Mouse (Mus musculus): ENCODE measurements around the gene Gm15517. TPM values are rescaled to one million over a fixed set of nuclear protein-coding genes. Genes with fewer than 3 reads are reported as not detected.
A peak's percentile ranks its signal among the peaks of the same experiment; 100 is the strongest.
"Not testable (repeated sequence)": the region's sequence is repeated elsewhere in the genome, so short reads cannot be mapped to it uniquely, and the experiment has no call there.

Gm15517 gene
- total and polyA plus RNA-seq, 3 experiments, result not detected

GRCm38 (mm10) chr7:44290986-44291385 lies 29.7 kb downstream of the Gm15517 start:
- Histone ChIP-seq H3K4me1 (ENCODE audit: insufficient read depth, low read depth, low read length) (no peaks in the 10 kb centered on the region), H3K4me3 (ENCODE audit: low read depth, low read length) (no peak overlapping the region), H3K36me3 (replicated peaks) (no peaks in the 10 kb centered on the region), H3K27me3 (ENCODE audit: insufficient read depth, low read length) (peaks cover 21% of the 10 kb centered on the region), H3K9me3 (replicated peaks) (no peaks in the 10 kb centered on the region)
- no peak for TF ChIP-seq CTCF (IDR thresholded peaks at IDR 0.05; ENCODE audit: low read depth, low read length)
- TF ChIP-seq GATA2 (IDR thresholded peaks at IDR 0.05; ENCODE audit: borderline replicate concordance, low read depth, low read length), result no peak
- TF ChIP-seq POLR2AphosphoS5 (IDR thresholded peaks at IDR 0.05; ENCODE audit: insufficient replicate concordance, low read depth, low read length), result no peak
- TF ChIP-seq TAL1 (conservative IDR thresholded peaks at IDR 0.05; ENCODE audit: low read depth, low read length), result no peak
- no peak for TF ChIP-seq GATA1 (IDR thresholded peaks at IDR 0.05; ENCODE audit: borderline replicate concordance, low read length)
- DNase-seq (ENCODE audit: low spot score) (no peak), ATAC-seq (ENCODE audit: extremely low read depth, insufficient number of reproducible peaks, low FRiP score, poor library complexity, severe bottlenecking) (no peak)

GRCm38 (mm10) chr7:44291418-44291817 lies 30.2 kb downstream of the Gm15517 start:
- H3K9me3 ChIP-seq (replicated peaks), result no peaks in the 10 kb centered on the region
- DNase-seq (ENCODE audit: low spot score), result no peak
- no peaks in the 10 kb centered on the region for H3K4me1 ChIP-seq (ENCODE audit: insufficient read depth, low read depth, low read length)
- TF ChIP-seq POLR2AphosphoS5 (IDR thresholded peaks at IDR 0.05; ENCODE audit: insufficient replicate concordance, low read depth, low read length), result no peak
- TF ChIP-seq GATA1 (IDR thresholded peaks at IDR 0.05; ENCODE audit: borderline replicate concordance, low read length), result no peak
- no peak for TF ChIP-seq GATA2 (IDR thresholded peaks at IDR 0.05; ENCODE audit: borderline replicate concordance, low read depth, low read length)
- TF ChIP-seq CTCF (IDR thresholded peaks at IDR 0.05; ENCODE audit: low read depth, low read length), result no peak
- TF ChIP-seq TAL1 (conservative IDR thresholded peaks at IDR 0.05; ENCODE audit: low read depth, low read length), result no peak
- H3K36me3 ChIP-seq (replicated peaks), result no peaks in the 10 kb centered on the region
- peaks cover 24% of the 10 kb centered on the region for H3K27me3 ChIP-seq (ENCODE audit: insufficient read depth, low read length)
- no peak overlapping the region for H3K4me3 ChIP-seq (ENCODE audit: low read depth, low read length)
- ATAC-seq (ENCODE audit: extremely low read depth, insufficient number of reproducible peaks, low FRiP score, poor library complexity, severe bottlenecking), result no peak

- not testable (repeated sequence) for H3K9me3 ChIP-seq (replicated peaks); H3K4me1 ChIP-seq (ENCODE audit: insufficient read depth, low read depth, low read length); H3K36me3 ChIP-seq (replicated peaks); H3K4me3 ChIP-seq (ENCODE audit: low read depth, low read length); DNase-seq (ENCODE audit: low spot score); ATAC-seq (ENCODE audit: extremely low read depth, insufficient number of reproducible peaks, low FRiP score, poor library complexity, severe bottlenecking)
- H3K27me3 ChIP-seq (ENCODE audit: insufficient read depth, low read length), result peaks cover 16% of the 10 kb centered on the region
Observed at GRCm38 (mm10) chr7:44297501-44297900, 36.3 kb downstream of the Gm15517 start.

- H3K36me3 ChIP-seq (replicated peaks), result peaks cover 7% of the 10 kb centered on the region
- H3K4me3 ChIP-seq (ENCODE audit: low read depth, low read length), result peak overlapping the region; percentile 87
- no peak for ATAC-seq (ENCODE audit: extremely low read depth, insufficient number of reproducible peaks, low FRiP score, poor library complexity, severe bottlenecking)
- DNase-seq (ENCODE audit: low spot score), result no peak
- H3K9me3 ChIP-seq (replicated peaks), result no peaks in the 10 kb centered on the region
- TF ChIP-seq CTCF (IDR thresholded peaks at IDR 0.05; ENCODE audit: low read depth, low read length), result no peak
- no peak for TF ChIP-seq GATA2 (IDR thresholded peaks at IDR 0.05; ENCODE audit: borderline replicate concordance, low read depth, low read length)
- no peak for TF ChIP-seq POLR2AphosphoS5 (IDR thresholded peaks at IDR 0.05; ENCODE audit: insufficient replicate concordance, low read depth, low read length)
- TF ChIP-seq TAL1 (conservative IDR thresholded peaks at IDR 0.05; ENCODE audit: low read depth, low read length), result no peak
- TF ChIP-seq GATA1 (IDR thresholded peaks at IDR 0.05; ENCODE audit: borderline replicate concordance, low read length), result no peak
- peaks cover 27% of the 10 kb centered on the region for H3K4me1 ChIP-seq (ENCODE audit: insufficient read depth, low read depth, low read length)
- peaks cover 22% of the 10 kb centered on the region for H3K27me3 ChIP-seq (ENCODE audit: insufficient read depth, low read length)
Observed at GRCm38 (mm10) chr7:44303346-44304340, 42.4 kb downstream of the Gm15517 start.

- peak overlapping the region; percentile 87 for H3K4me3 ChIP-seq (ENCODE audit: low read depth, low read length)
- no peak for TF ChIP-seq POLR2AphosphoS5 (IDR thresholded peaks at IDR 0.05; ENCODE audit: insufficient replicate concordance, low read depth, low read length)
- TF ChIP-seq TAL1 (conservative IDR thresholded peaks at IDR 0.05; ENCODE audit: low read depth, low read length), result no peak
- TF ChIP-seq GATA1 (IDR thresholded peaks at IDR 0.05; ENCODE audit: borderline replicate concordance, low read length), result no peak
- TF ChIP-seq CTCF (IDR thresholded peaks at IDR 0.05; ENCODE audit: low read depth, low read length), result no peak
- no peak for TF ChIP-seq GATA2 (IDR thresholded peaks at IDR 0.05; ENCODE audit: borderline replicate concordance, low read depth, low read length)
Observed at GRCm38 (mm10) chr7:44304463-44304774, 43.2 kb downstream of the Gm15517 start.

GRCm38 (mm10) chr7:44304775-44305641 lies 43.8 kb downstream of the Gm15517 start:
- ATAC-seq (ENCODE audit: extremely low read depth, insufficient number of reproducible peaks, low FRiP score, poor library complexity, severe bottlenecking), result peak; percentile 90
- Histone ChIP-seq H3K4me1 (ENCODE audit: insufficient read depth, low read depth, low read length) (peaks cover 27% of the 10 kb centered on the region), H3K4me3 (ENCODE audit: low read depth, low read length) (peak overlapping the region; percentile 87), H3K27me3 (ENCODE audit: insufficient read depth, low read length) (peaks cover 36% of the 10 kb centered on the region), H3K36me3 (replicated peaks) (peaks cover 7% of the 10 kb centered on the region), H3K9me3 (replicated peaks) (no peaks in the 10 kb centered on the region)
- DNase-seq (ENCODE audit: low spot score), result peak; percentile 96
- TF ChIP-seq GATA2 (IDR thresholded peaks at IDR 0.05; ENCODE audit: borderline replicate concordance, low read depth, low read length) (no peak), GATA1 (IDR thresholded peaks at IDR 0.05; ENCODE audit: borderline replicate concordance, low read length) (no peak), TAL1 (conservative IDR thresholded peaks at IDR 0.05; ENCODE audit: low read depth, low read length) (no peak), CTCF (IDR thresholded peaks at IDR 0.05; ENCODE audit: low read depth, low read length) (no peak), POLR2AphosphoS5 (IDR thresholded peaks at IDR 0.05; ENCODE audit: insufficient replicate concordance, low read depth, low read length) (no peak)

More at GRCm38 (mm10) chr7:44304463-44304774, 43.2 kb downstream of the Gm15517 start:
- Histone ChIP-seq H3K36me3 (replicated peaks) (peaks cover 7% of the 10 kb centered on the region), H3K4me1 (ENCODE audit: insufficient read depth, low read depth, low read length) (peaks cover 27% of the 10 kb centered on the region), H3K27me3 (ENCODE audit: insufficient read depth, low read length) (peaks cover 30% of the 10 kb centered on the region), H3K9me3 (replicated peaks) (no peaks in the 10 kb centered on the region)
- DNase-seq (ENCODE audit: low spot score) (peak; percentile 19), ATAC-seq (ENCODE audit: extremely low read depth, insufficient number of reproducible peaks, low FRiP score, poor library complexity, severe bottlenecking) (no peak)

Measured in G1E (cell line).